Mouse (Mus musculus) Muller cell, postnatal 12 days (primary cell): Measurements from ENCODE around the gene Inpp5k.

Experiments
- DNase-seq: peaks from one replicate; pipeline ENCODE4 v3.0.0-alpha.2; 2015; ENCODE audit errors: inconsistent ontology term

The Inpp5k gene

DNA sequence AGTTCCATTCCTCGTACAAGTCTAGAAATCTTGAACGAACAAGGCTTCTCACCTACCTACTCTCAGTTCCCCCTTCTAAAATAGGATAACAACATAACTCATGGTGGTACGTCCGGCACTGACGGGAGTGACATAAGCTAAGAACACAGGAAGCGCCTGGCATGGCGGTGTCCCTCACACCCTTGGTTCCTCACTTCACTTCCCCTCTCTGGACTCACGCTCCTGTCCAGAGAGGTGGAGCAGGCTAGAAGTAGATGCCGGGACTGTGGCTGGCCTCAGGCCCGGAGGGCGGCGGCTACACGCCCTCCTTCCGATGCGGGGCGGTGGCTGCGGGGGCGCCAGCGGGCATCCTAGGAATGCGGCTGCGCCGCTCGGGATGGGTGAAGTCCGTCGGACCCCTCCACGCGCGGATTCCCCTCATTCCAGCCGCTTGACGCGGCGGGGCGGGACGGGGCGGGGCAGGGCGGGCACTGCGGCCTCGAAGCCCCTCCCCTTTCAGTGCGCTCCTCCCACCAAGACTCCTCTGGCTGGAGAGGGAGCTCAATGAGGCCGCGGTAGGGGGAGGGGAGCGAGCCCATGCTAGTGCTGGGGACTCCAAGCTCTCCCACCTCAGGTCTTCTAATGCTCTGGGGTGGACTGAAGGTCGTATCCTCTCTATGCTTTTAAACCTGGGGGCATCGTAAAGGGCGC, 23.1 kb downstream of the Inpp5k start:
- DNase-seq, result peak; percentile 99

GRCm38 (mm10) chr11:75654471-75655390, 23.9 kb downstream of the Inpp5k start:
- DNase-seq, result no peak

- peak; percentile 89 for DNase-seq
These were observed 25.1 kb downstream of the Inpp5k start for GRCm38 (mm10) chr11:75655621-75656545.

DNA sequence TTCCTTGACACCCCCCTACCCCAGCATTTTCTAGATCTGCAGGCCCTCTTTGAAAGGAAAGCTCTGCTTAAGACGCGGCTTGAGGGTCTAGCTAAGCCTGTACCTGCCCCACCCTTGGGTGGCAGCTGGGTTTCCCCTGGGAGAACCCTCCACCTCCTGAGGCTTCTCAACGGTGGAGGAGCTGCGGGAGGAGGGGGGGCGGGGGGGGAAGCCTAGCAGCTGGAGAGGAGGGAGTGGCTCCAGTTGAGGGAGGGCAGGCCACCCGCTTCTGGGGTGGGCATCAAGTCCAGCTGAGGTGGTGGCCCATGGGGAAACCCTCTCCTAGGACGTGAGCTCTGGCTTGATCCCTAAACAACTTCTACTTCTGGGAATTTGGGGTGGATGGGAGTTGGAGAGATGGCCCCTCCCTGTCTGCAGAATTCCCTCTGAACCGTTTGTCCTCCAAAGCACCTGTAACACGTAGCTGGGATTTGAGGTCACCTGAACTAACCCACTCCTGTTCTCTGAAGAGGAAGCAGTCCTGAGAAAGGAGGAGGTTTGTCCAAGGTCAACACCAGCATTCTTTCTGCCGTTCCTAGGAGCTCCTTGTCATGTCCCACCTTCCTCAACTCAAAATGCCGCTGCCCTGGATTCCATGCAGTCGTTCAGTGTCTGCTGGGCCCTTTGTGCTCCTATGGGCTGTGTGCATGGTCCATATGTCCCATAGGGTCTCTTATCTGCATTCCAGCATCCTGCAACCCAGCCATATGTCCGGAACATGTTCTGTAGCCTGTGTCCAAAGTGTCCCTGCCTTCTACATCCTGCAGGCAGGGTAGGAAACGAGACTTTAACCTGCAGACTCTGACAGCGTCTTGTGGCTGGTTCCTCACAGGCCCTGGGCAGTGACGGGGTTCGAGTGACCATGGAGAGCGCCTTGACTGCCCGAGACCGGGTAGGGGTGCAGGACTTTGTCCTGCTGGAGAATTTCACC, 26.1 kb downstream of the Inpp5k start:
- DNase-seq, result peak; percentile 22

DNA sequence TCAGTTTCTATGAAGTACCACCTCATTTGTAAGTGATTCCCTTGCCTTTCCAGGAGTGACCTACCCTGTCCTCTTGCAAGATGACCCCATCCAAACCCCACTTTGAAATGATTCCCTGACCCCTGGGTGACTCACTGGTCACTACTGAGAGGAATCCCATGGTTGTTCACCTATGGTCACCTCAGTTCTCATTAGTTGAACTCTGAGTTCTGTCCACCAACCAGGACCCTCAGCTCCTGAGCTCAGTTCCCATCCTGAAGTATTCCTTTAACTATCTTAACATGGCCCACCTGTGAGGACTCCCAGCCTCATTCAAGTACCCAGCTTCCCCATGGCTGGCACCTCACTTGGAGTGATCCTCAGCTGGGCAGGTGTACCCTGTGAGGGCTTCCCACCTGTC, 27.1 kb downstream of the Inpp5k start:
- no peak for DNase-seq

GRCm38 (mm10) chr11:75658311-75658710, 27.5 kb downstream of the Inpp5k start:
- DNase-seq, result no peak

GRCm38 (mm10) chr11:75658996-75659750, 28.4 kb downstream of the Inpp5k start:
- no peak for DNase-seq

DNA sequence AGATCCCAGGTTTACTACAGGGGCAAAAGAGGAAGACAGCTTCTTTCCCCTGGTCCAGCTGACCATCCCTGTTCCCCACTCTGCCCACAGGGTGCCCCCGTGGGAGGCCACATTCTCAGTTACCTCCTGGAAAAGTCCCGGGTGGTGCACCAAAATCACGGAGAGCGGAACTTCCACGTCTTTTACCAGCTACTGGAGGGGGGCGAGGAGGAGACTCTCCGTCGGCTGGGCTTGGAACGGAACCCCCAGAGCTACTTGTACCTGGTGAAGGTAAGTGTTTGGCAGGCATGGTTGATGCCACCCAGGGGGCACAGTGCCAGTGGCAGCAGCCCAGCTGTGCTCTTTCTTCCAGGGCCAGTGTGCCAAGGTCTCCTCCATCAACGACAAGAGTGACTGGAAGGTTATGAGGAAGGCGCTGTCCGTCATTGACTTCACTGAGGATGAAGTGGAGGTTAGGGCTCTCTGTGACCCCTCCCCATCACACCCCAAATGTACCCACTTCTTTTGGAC, 29.3 kb downstream of the Inpp5k start:
- no peak for DNase-seq

DNA sequence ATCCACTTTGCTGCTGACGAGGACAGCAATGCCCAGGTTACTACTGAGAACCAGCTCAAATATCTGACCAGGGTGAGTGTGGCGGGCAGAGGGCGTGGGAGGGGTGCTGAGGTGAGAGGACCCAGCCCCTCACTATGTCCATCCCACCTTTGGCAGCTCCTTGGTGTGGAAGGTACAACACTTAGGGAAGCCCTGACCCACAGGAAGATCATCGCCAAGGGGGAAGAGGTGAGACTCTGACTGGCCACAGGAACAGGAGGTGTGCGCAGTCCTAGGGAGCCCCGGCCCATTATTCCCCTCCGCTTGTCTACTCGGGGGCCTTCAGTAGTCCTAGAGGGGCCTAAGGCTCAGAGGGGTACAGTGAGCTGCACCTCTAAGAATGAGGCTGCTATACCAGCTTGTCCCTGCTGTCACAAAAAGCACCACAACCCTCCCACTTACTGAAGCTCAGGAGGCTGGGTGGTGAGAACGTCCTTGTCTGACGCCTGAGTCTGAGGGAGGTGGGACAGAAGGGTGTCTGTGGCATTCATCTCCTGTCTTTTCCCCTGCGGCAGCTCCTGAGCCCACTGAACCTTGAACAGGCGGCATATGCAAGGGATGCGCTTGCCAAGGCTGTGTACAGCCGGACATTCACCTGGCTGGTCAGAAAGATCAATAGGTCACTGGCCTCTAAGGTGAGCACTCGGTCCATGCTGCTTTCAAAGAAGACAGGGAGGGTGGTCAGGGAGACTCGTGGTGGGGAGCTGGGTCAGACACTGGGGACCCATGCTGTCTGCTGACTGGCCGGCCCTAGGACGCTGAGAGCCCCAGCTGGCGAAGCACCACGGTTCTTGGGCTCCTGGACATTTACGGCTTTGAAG, 30.4 kb downstream of the Inpp5k start:
- DNase-seq, result no peak

DNA sequence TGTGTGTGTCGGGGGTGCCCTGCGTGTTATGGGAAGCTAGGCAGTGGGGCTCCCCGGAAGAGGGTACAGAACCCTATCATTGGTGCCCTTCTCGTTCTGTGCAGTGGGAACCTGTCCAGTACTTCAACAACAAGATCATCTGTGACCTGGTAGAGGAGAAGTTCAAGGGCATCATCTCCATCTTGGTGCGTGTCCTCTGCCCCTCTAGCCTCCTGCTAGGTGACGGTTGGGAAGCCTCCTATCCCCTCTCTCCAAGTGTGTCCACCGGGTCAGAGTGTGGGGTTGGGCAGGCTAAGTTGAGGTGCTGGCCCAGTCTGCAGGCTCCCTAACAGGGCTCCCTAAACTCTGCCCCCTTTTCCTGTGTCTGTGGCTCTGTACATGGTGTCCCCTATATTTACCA, 31.3 kb downstream of the Inpp5k start:
- DNase-seq, result no peak

- no peak for DNase-seq
These were observed 35.5 kb downstream of the Inpp5k start for GRCm38 (mm10) chr11:75666296-75666695.

DNA sequence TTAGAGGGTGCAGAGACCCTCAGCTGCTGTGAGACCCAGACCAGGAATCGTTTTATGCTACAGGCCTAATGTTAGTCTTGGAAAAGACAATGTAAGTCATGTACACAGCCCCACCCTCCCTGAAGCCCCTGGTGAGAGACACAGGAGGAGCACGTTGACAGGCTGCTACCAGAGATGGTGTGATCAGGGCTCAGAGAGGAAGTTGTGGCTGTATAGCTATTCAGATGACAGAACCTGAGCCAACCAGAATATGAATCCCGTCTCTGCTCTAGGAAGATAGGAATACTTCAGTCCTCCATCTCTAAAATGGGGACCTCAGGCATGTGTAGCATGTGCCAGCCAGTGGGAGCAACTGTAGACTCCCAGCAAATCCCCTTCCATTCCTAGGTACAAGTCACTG, 37.8 kb downstream of the Inpp5k start:
- no peak for DNase-seq

- no peak for DNase-seq
These were observed 38.5 kb downstream of the Inpp5k start for GRCm38 (mm10) chr11:75669176-75669852.

GRCm38 (mm10) chr11:75669853-75670200, 39.0 kb downstream of the Inpp5k start:
- DNase-seq, result no peak

DNA sequence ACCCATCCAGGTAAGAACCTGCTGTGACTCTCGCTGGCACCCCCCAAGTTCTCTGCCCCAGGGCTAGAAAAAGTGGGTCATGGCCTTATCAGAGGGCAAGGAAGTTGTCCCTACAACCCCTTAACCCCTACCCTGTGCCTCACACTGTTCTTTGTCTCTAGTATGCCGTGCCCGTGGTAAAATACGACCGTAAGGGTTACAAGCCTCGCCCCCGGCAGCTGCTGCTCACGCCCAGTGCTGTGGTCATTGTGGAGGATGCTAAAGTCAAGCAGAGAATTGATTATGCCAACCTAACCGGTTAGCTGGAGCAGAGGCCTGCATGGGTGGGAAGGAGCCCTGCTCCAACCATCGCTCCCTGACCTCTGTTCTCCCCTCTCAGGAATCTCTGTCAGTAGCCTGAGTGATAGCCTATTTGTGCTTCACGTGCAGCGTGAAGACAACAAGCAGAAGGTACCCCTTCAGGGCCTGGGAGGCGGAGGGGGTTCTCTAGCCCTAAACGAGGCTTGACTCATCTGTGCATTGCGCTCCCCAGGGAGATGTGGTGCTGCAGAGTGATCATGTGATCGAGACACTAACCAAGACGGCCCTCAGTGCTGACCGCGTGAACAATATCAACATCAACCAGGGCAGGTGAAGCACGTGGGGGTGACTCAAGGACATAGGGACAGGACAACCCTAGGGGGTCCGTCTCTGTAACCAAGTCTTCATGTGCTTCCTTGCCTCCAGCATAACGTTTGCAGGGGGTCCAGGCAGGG, 40.8 kb downstream of the Inpp5k start:
- no peak for DNase-seq

DNA sequence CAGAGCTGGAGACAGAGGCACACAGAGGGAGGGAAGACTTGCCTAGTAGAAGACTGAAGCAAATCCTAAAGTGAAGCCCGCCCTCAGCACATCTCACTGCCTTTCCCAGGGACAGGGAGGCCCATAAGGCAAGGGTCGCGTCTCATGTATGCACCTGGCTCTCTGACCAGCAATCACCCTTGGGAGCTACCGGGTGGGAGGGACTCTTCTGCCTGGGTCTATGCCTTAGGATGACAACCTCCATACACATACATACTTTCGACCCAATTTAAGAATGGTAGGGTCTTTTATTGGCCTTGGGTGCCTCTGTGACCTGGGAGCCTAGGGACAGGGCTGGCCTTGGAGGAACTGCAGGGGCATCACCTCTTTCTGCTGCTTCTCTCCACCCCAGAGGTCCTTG, 42.6 kb downstream of the Inpp5k start:
- DNase-seq, result no peak

DNA sequence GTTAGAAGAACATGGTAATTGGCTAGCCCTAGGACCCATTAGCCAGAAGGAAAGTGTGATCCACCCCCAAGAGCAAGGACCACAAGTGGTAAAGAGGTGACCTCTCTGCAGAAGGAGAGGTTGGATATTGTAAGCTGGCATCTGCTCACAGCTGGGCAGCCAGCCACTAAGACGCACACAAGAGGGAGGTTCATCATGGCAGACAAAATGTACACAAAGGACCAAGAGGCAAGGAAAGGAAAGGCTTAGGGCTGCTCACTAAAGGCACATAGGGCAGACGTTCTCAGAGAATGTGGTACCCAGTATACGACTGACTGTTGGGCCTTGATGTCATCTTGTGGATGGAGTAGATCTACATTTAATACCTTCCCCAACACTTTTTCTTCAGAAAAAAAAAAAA, 44.1 kb downstream of the Inpp5k start:
- no peak for DNase-seq
